ENCODE assay signal across 9 mouse cellular contexts in the genomic region with DNA sequence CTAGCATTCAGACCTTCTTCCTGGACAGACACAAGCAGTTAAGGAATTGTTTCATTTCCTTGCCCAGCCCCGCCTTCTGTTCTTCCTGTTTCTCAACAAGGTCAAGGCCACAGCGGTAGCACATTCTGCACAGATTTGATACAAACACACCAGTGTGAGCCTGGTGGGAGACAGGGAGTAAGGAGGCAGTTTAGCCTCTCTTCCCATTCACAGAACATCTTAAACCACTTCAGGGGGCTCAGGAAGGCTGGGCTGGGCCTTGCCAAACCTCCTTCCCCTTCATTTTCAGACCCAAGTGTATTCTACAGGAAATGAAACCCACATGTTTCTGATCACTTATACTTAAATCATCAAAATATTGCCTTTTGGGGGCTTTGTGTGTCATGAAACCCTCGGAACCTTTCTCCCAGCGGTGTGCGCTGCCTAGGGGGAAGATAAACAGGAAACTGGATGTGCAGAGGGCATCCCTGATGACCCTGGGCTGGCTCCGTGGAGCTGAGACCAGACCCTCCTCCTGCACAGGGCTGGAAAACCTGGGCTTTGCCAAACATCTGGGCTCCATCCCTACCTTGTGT.
DNase-seq lines count a peak whose midpoint lies in the region; ATAC-seq and TF ChIP-seq lines count a peak whose summit lies in the region.
"Had no signal": no experiment of that assay in that cellular context is flagged by ENCODE, and none has a peak within 500 bp of the region (broad histone marks: within the 10 kb centered on the region; RNA-seq: fewer than 3 reads in every experiment).

No protein-coding gene starts in this region.

- no peak for ATAC-seq in forebrain, embryonic 11.5 days (replicated peaks; ENCODE audit: low FRiP score)
- ATAC-seq in forebrain, embryonic 13.5 days, result no peak
- no peak for ATAC-seq in cerebellum, adult (ENCODE audit: insufficient number of reproducible peaks, low FRiP score, low TSS enrichment)

- no peaks in the 10 kb centered on the region for H3K36me3 ChIP-seq in forebrain, embryonic 11.5 days (ENCODE audit: control insufficient read depth, insufficient read depth, low read length)
- no peaks in the 10 kb centered on the region for H3K36me3 ChIP-seq in forebrain, embryonic 13.5 days (ENCODE audit: poor library complexity, severe bottlenecking)

- DNase-seq in forebrain, embryonic 11.5 days (ENCODE audit: low spot score), result peak; percentile 57
- DNase-seq in embryo, embryonic 10.5 days (ENCODE audit: low spot score), result peak; percentile 78
- DNase-seq in kidney, adult 18-20 months, result peak; percentile 31
- DNase-seq in lung, postnatal 10 days, result peak; percentile 52
- no peak for DNase-seq in layer of hippocampus, adult 2 months (ENCODE audit: low spot score in 2 of 2)
- no peak for DNase-seq in cerebellum, adult 8-10 months

- 68% methylated on average over 6 of the region's 6 CpGs for WGBS in forebrain, embryonic 11.5 days
- 79% methylated on average over 6 of the region's 6 CpGs for WGBS in forebrain, embryonic 13.5 days

- H3K4me3 ChIP-seq in forebrain, embryonic 11.5 days (ENCODE audit: low read depth, low read length), result no peak overlapping the region
- H3K4me3 ChIP-seq in forebrain, embryonic 13.5 days, result no peak overlapping the region
- no peak overlapping the region for H3K4me3 ChIP-seq in layer of hippocampus, adult 2 months
- H3K4me3 ChIP-seq: myocyte had no signal

- H3K9ac ChIP-seq in forebrain, embryonic 11.5 days (ENCODE audit: low read length), result no peak overlapping the region
- H3K9ac ChIP-seq in forebrain, embryonic 13.5 days, result no peak overlapping the region

- no peaks in the 10 kb centered on the region for H3K9me3 ChIP-seq in forebrain, embryonic 11.5 days (ENCODE audit: control insufficient read depth, low read length)
- H3K9me3 ChIP-seq in forebrain, embryonic 13.5 days (replicated peaks), result no peaks in the 10 kb centered on the region

- TF ChIP-seq CTCF in layer of hippocampus, adult 2 months (conservative IDR thresholded peaks at IDR 0.05), result no peak

- no peaks in the 10 kb centered on the region for H3K4me1 ChIP-seq in forebrain, embryonic 11.5 days (replicated peaks; ENCODE audit: control insufficient read depth, insufficient read depth, low read length)
- H3K4me1 ChIP-seq in forebrain, embryonic 13.5 days, result no peaks in the 10 kb centered on the region

- H3K27ac ChIP-seq in forebrain, embryonic 11.5 days (ENCODE audit: low read depth, low read length), result no peak overlapping the region
- no peak overlapping the region for H3K27ac ChIP-seq in forebrain, embryonic 13.5 days
- H3K27ac ChIP-seq in layer of hippocampus, adult 2 months, result no peak overlapping the region

- H3K27me3 ChIP-seq in forebrain, embryonic 11.5 days (ENCODE audit: control insufficient read depth, insufficient read depth, low read length), result no peaks in the 10 kb centered on the region; the same call in 1 of the 2 replicates
- no peaks in the 10 kb centered on the region for H3K27me3 ChIP-seq in forebrain, embryonic 13.5 days

- H3K4me2 ChIP-seq in forebrain, embryonic 11.5 days (ENCODE audit: low read depth, low read length, severe bottlenecking), result no peak overlapping the region
- H3K4me2 ChIP-seq in forebrain, embryonic 13.5 days, result no peak overlapping the region

Comparison
In these comparisons a context has a peak if more than half of its experiments do, and no peak if none do; other contexts are left out.
1. DNase-seq: peak in forebrain, embryonic 11.5 days (single experiment), embryo, embryonic 10.5 days (single experiment), kidney, adult 18-20 months (single experiment) and lung, postnatal 10 days (single experiment); none in layer of hippocampus, adult 2 months (0 of 2) and cerebellum, adult 8-10 months (single experiment).